ENCODE assay signal across 11 mouse cellular contexts in the genomic region with DNA sequence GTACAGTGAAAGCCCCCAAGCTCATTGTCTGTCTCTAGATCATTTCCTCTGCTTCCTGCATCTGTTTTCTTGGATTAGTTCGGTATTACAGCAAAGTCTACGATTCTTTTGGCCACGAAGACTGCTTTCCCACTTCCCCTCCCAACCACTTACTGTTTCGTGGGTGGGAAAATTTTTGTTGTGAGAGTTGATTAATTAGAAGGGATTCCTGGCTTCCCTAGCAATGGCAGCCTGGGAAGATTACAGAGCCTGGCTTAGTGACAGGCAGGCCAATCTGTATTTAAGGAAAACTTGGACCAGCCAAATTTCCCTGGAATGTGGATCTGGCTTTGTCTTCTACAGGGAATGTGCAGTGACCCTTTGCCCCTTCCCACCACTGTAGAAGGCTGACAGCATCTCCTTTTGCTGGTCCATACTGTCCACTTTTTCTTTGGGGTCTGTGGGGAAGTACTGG. TPM values are rescaled to one million over a fixed set of nuclear protein-coding genes. Genes with fewer than 3 reads are reported as not detected.
DNase-seq lines count a peak whose midpoint lies in the region; ATAC-seq lines count a peak whose summit lies in the region.
"Had no signal": no experiment of that assay in that cellular context is flagged by ENCODE, and none has a peak within 500 bp of the region (broad histone marks: within the 10 kb centered on the region; RNA-seq: fewer than 3 reads in every experiment).

No protein-coding gene starts in this region.

- H3K9ac ChIP-seq in kidney, embryonic 16.5 days (replicated peaks; ENCODE audit: low read length) = no peak overlapping the region
- H3K9ac ChIP-seq in limb, embryonic 15.5 days = no peak overlapping the region
- H3K9ac ChIP-seq: liver, embryonic 15.5 days had no signal

- no peak overlapping the region for H3K4me3 ChIP-seq in kidney, embryonic 16.5 days (ENCODE audit: low read length)
- no peak overlapping the region for H3K4me3 ChIP-seq in limb, embryonic 15.5 days
- H3K4me3 ChIP-seq: liver, embryonic 15.5 days had no signal

- H3K27me3 ChIP-seq in kidney, embryonic 16.5 days (ENCODE audit: insufficient read depth, low read length) = no peaks in the 10 kb centered on the region
- no peaks in the 10 kb centered on the region for H3K27me3 ChIP-seq in limb, embryonic 15.5 days
- H3K27me3 ChIP-seq: liver, embryonic 15.5 days had no signal

- H3K4me2 ChIP-seq in kidney, embryonic 16.5 days (replicated peaks; ENCODE audit: low read depth, low read length) = no peak overlapping the region
- no peak overlapping the region for H3K4me2 ChIP-seq in limb, embryonic 15.5 days
- H3K4me2 ChIP-seq: liver, embryonic 15.5 days had no signal

- no peaks in the 10 kb centered on the region for H3K36me3 ChIP-seq in kidney, embryonic 16.5 days (ENCODE audit: insufficient read depth, low read length)
- no peaks in the 10 kb centered on the region for H3K36me3 ChIP-seq in limb, embryonic 15.5 days
- H3K36me3 ChIP-seq: liver, embryonic 15.5 days had no signal

- WGBS in kidney, embryonic 16.5 days = 40% methylated on average over 4 of the region's 4 CpGs
- WGBS in limb, embryonic 15.5 days = 25% methylated on average over 4 of the region's 4 CpGs

- no peak for ATAC-seq in kidney, embryonic 16.5 days (ENCODE audit: low FRiP score, low TSS enrichment)
- ATAC-seq in limb, embryonic 15.5 days (ENCODE audit: insufficient number of reproducible peaks, low FRiP score, low TSS enrichment, low read depth) = no peak

- H3K9me3 ChIP-seq in kidney, embryonic 16.5 days (ENCODE audit: low read length) = no peaks in the 10 kb centered on the region
- H3K9me3 ChIP-seq in limb, embryonic 15.5 days = no peaks in the 10 kb centered on the region
- H3K9me3 ChIP-seq: liver, embryonic 15.5 days had no signal

- H3K4me1 ChIP-seq in kidney, embryonic 16.5 days (ENCODE audit: insufficient read depth, low read length) = no peaks in the 10 kb centered on the region
- peaks cover 5% of the 10 kb centered on the region for H3K4me1 ChIP-seq in limb, embryonic 15.5 days

- no peak for DNase-seq in kidney, adult 18-20 months
- peak; percentile 74 for DNase-seq in embryo, embryonic 10 days (ENCODE audit: low spot score)
- peak; percentile 22 to 49 for DNase-seq in heart, adult 9 months (ENCODE audit: low spot score in 2 of 2)
- no peak for DNase-seq in cerebellum, postnatal 36 days
- no peak for DNase-seq in adrenal gland, postnatal 14 days
- DNase-seq in cerebellum, adult 9-10 months = no peak
- DNase-seq: adrenal gland, postnatal 36 days; right cerebral cortex, postnatal 14 days had no signal

- peak overlapping the region; percentile 50; the same call in 1 of the 2 replicates for H3K27ac ChIP-seq in kidney, embryonic 16.5 days (ENCODE audit: low read length)
- H3K27ac ChIP-seq in limb, embryonic 15.5 days = peak overlapping the region; percentile 11; the same call in 1 of the 2 replicates
- H3K27ac ChIP-seq: liver, embryonic 15.5 days had no signal

RNA-seq across cellular contexts. Expression of a gene that starts 20.8 kb away (rescaled TPM):
- 29.4 and 32.5 TPM in 2 replicates for polyA plus RNA-seq in kidney, embryonic 16.5 days (2015; fragmentation: Nextera tagmentation; extraction: Ambion mirVana)
- polyA plus RNA-seq in limb, embryonic 15.5 days (2015; fragmentation: Nextera tagmentation; extraction: Ambion mirVana) = 27.3 and 33.6 TPM in 2 replicates
- 10.9 and 16.1 TPM in 2 replicates for total RNA-seq in adrenal gland, postnatal 14 days (2021)

RNA-seq across cellular contexts. Expression of a gene that starts 20.8 kb away (rescaled TPM):
- 17.1 and 18.2 TPM in 2 replicates for polyA plus RNA-seq in kidney, embryonic 16.5 days (2015; fragmentation: Nextera tagmentation; extraction: Ambion mirVana)
- 12.5 and 13.9 TPM in 2 replicates for polyA plus RNA-seq in limb, embryonic 15.5 days (2015; fragmentation: Nextera tagmentation; extraction: Ambion mirVana)
- 31.1 and 32.3 TPM in 2 replicates for total RNA-seq in adrenal gland, postnatal 14 days (2021)

RNA-seq across cellular contexts. Expression of a gene that starts 21.0 kb away (rescaled TPM):
- polyA plus RNA-seq in kidney, embryonic 16.5 days (2015; fragmentation: Nextera tagmentation; extraction: Ambion mirVana) = 6.5 and 8.1 TPM in 2 replicates
- 5.5 and 6.5 TPM in 2 replicates for polyA plus RNA-seq in limb, embryonic 15.5 days (2015; fragmentation: Nextera tagmentation; extraction: Ambion mirVana)
- 4.6 and 5.8 TPM in 2 replicates for total RNA-seq in adrenal gland, postnatal 14 days (2021)

RNA-seq across cellular contexts. Expression of a gene that starts 26.5 kb away (rescaled TPM):
- 20.7 and 41.5 TPM in 2 replicates for polyA plus RNA-seq in kidney, embryonic 16.5 days (2015; fragmentation: Nextera tagmentation; extraction: Ambion mirVana)
- polyA plus RNA-seq in limb, embryonic 15.5 days (2015; fragmentation: Nextera tagmentation; extraction: Ambion mirVana) = 21.6 and 42.9 TPM in 2 replicates
- 5.3 and 22.3 TPM in 2 replicates for total RNA-seq in adrenal gland, postnatal 14 days (2021)

Comparison
In these comparisons a context has a peak if more than half of its experiments do, and no peak if none do; other contexts are left out.
1. DNase-seq: peak in embryo, embryonic 10 days (single experiment) and heart, adult 9 months (2 of 2); none in kidney, adult 18-20 months (single experiment), cerebellum, postnatal 36 days (0 of 2), adrenal gland, postnatal 14 days (single experiment) and cerebellum, adult 9-10 months (single experiment).